Mouse (Mus musculus) cerebellum, adult 9-11 months (tissue): Measurements from ENCODE around the gene Hcn1.
A peak's percentile ranks its signal among the peaks of the same experiment; 100 is the strongest.

Experiments
- DNase-seq: peaks from one replicate; pipeline ENCODE4 v3.0.0; 2022

The Hcn1 gene

DNA sequence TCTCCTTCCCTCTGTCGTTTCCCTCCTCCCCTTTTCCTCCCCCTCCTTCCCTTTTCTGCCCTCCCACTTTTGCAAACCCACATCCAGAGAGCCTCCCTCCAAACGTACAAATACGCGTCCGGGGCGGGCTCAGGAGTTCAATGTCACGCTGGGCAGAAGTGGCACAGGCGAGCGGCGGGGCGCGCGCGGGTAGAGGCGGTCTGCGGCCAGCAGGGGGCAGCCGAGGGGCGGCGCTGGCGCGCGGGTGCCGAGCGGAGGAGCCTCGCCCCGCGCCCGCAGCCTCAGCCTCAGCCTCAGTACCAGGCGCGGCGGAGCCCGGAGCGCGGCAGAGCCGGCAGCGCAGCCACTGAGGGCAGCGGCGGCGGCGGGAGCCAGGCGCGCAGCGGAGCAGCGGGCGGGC lies at the start of gene Hcn1:
Gene Hcn1 (plus strand): TSS at position 140 of the 400 bp plus-strand sequence.
- peak; percentile 90 for DNase-seq

DNA sequence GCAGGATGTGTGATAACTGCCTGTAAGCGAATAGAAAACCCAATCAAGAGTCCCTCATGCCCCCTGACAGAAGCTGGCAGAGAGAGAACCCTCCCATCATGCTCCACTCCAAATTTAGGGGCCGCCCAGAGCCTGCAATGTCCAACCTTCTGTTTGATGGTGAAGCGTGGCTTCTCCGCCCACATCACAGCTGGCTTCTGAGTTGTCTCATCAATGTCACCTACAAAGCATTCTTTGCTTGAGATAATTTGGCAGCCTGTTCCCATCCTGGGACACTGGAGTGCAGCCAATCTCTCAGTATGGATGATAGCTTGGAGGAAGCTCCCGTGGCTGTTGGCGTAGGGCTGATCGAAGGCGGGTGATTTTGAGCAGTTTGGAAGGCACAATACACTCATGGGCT lies 34.9 kb upstream of the Hcn1 start:
- DNase-seq: peak; percentile 23

DNA sequence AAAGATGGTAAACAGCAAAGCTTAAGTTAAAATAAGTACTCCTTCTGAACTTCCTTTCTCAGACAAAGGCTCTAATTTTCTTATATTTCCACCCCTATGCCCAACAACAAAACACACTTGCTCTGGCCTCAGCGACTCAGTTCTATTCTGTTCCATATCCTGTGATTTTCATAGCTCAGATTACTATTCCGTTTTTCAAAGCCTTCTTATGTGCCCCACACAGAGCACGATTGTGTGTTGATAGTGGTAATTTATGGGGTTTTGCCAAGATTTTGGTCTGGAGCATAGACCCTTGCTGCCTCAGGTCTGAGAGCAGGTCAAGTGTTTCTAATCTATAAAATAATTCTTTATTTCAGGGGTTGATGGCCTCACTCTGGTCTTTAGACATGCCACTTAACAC lies 30.4 kb upstream of the Hcn1 start:
- no peak for DNase-seq

DNA sequence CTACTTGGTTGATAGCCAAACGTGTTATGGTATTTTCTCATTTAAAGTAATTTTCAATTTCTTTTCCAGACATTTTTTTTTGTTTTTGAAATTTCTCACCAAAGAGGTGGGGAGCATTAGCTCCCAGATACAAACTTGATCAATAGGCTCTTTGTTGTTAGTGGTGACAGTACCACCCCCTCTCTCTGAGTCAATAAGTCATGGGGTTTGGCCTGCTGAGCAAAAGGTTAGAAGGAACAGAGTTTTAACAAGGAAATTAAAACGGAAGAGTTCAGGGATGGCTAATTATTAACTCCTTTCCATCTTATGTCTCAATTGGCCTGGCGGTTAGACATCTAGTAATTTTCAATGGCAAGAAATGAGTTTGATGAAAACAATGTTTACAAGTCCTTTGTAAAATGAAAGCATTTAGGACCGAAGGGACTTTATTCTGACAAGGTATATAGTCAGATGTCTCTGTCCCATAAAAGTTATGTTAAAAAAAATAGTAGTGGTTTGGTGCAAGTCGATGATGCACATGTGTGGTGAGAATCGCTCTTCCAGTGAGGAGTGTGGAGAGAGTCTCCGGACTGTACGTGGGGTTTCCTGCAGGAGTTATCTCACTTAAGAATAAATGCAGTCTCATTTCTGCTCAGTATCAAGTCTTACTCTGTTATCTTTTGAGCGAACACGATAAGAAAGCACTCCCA lies 7.5 kb upstream of the Hcn1 start:
- DNase-seq: no peak

DNA sequence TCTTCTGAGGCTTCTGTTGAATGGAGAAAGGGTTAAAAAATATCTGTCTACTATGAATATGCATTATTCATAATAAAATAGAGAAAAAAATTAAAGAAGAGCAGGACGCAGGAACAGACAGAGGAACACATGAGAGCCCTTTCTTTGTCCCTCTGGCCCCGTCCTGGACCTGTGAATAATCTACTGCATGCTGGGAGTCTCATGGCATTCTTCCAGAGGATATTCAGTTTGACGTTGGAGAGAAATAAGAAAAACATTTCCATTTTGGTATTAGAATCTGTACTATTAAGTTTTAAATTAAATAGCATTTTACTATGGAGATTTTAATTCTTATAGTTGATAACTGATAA lies 7.0 kb upstream of the Hcn1 start:
- no peak for DNase-seq

DNA sequence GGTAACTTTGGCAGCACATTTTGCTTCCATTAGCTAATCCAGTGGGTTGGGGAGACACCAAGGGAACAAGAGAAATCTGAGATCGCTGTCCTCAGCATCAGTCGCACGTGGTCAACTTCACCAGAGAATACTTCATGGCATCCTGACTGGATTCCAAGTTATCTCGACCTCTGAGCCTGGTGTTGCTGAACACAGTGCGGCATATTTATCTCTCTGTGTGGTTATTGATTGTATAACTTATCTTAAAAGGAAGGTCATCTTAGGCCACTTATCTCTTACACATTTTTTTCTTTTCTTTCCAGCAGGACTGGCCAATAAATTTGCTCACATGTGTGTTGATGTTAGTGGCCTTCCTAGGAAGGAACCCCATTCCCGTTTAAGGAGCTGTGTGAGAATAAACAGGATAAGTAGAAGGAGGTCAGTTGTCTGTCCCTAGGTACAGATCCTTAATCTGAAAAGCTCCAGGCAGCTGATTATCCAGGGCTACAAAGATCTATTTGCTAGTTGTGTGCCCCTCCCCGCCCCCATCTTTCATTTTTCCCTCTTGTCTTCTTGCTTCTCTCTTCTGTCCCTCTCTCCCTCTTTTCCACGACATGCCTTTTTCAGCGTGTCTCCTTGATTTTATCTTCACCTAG lies 672 bp upstream of the Hcn1 start:
- no peak for DNase-seq

DNA sequence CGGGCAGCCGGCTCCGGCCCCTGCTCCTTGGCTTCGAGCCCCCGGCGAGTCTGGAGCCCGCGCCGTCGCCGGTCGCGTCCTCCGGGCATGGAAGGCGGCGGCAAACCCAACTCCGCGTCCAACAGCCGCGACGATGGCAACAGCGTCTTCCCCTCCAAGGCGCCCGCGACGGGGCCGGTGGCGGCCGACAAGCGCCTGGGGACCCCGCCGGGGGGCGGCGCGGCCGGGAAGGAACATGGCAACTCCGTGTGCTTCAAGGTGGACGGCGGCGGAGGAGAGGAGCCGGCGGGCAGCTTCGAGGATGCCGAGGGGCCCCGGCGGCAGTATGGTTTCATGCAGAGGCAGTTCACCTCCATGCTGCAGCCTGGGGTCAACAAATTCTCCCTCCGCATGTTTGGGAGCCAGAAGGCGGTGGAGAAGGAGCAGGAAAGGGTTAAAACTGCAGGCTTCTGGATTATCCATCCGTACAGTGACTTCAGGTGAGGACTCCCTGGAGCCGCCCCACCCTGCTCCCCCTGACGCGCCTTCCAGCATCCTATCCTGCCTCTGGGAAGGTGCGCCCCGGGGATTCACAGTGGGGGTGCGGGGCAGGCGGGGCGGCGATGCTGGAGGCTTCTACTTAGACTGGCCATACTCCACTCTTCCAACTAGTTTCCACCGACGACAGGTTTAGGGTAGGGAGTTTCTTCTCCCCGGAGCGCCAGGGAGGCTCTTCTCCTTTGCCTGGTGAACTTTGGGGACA lies 668 bp downstream of the Hcn1 start:
- DNase-seq: peak; percentile 64

DNA sequence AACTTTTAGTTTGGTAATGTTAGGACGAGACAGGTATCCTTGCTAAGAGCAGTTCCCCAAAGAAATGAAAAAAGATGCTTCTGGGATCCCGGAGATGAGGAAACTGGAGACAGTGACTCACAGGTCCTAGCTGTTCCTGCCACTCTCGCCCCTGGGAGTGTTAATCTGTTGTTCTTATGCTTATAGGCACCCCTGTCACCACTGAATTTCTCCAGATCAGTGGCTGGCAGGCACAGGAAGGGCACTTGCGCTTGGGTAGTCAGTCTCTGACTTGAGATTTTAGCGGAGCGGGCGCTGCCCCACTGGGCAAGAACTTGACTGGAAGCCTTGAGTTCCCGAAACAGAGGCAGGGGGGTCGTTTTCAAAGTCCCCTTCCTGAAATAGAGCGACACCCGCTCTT lies 1.3 kb downstream of the Hcn1 start:
- DNase-seq: peak; percentile 43

DNA sequence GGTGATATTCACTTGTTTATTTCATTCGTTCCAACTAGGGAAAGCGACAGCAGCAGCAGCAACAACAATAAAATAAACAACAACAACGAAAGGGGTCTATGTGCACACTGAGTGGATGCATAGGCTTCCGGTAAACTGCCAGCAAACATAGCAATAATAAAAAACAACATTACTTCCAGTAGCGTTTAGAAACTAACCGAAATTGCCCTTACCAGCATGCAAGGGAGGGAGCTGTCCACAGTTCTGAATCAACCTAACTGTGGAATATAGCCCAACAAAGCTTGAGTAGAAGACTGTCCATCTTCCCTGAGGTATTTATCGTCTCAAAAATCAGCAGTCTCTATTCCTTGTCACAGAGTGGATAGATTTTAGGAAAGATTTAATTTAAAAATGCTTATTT lies 2.0 kb downstream of the Hcn1 start:
- DNase-seq: no peak

DNA sequence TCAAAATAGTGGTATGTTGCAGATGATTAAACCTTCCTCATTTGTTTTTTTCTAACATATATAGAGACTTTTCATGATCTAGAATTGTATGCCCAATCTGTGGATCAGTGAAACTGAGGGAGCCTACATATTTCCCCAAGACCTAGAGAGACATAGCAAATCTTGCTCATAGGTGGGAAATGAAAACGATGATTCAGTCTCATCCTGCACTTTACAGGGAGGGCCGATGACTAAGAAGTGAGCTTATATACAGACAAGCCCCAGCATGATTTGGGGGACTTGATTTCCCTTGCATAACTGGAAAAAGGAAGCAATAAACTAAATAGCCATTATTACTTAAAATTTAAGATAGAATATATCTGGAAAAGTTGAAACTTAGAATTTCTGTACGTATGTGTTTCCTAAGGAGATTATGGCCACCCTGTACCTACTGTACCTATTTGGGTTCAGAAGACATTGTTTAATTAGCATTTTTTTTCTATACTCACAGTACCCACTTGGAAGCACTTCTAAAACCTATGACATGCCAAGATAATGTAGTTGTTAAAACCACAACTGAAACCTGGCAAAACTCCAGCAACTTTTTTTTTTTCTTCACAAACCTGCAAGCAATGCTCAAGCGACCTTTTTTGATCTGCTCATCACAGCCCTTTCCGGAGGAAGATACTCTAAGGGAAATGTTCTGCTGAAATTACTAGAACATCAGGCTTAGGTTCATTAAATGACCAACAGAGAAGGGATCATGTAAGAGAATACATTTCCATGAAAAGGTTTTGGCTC lies 3.0 kb downstream of the Hcn1 start:
- DNase-seq: no peak

DNA sequence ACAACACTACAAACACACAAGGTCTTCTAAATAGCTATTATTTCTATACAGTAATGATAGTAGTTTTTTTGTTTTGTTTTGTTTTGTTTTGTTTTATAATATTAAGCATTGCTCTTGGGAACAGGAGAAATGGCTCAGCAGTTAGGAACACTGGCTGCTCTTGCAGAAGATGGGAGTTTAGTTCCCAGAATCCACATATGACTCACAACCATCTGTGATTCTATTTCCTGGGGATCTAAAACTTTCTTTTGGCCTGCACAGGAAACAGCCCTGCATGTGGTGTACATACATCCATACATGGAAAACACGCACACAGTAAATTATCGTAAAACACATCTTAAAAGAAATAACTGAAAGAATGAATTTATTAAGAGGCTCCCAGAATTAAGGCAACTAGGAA lies 9.8 kb downstream of the Hcn1 start:
- DNase-seq: no peak

DNA sequence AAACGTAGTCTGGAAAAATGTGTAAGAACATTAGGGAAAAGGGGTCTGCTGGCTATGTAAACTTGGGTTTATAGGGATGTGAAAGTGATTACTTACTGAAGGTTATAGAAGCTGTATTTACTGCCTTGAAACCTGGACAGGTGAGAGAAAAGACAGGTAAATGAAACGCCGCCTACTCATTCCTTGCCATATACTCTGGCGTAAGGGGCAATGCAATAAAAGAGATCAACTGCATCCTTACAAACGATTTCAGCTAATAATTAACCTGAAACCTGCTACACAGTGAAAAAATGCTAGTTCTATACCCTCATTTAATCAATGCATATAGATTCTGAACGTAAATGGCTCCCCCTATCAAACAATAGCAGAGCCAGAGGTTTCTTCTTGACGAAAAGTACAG lies 17.4 kb downstream of the Hcn1 start:
- DNase-seq: no peak

DNA sequence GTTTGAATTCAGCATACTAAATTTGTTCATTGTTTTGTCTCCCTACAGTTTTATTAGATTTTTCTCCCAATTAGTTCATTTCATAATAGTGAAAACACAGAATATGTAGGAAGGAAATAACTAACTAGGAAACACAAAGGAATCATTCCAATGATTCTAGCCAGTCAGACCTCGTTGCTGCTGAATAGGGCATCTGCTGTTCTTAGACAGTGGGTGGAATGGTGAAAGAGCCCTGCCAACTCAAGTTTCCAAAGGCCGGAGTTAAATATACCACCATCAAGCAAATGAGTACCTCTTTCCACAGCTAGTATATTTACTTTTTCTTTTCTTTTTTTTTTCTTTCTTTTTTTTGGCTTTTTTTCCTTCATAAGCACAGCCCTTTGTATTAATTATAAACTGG lies 55.4 kb downstream of the Hcn1 start:
- DNase-seq: no peak

DNA sequence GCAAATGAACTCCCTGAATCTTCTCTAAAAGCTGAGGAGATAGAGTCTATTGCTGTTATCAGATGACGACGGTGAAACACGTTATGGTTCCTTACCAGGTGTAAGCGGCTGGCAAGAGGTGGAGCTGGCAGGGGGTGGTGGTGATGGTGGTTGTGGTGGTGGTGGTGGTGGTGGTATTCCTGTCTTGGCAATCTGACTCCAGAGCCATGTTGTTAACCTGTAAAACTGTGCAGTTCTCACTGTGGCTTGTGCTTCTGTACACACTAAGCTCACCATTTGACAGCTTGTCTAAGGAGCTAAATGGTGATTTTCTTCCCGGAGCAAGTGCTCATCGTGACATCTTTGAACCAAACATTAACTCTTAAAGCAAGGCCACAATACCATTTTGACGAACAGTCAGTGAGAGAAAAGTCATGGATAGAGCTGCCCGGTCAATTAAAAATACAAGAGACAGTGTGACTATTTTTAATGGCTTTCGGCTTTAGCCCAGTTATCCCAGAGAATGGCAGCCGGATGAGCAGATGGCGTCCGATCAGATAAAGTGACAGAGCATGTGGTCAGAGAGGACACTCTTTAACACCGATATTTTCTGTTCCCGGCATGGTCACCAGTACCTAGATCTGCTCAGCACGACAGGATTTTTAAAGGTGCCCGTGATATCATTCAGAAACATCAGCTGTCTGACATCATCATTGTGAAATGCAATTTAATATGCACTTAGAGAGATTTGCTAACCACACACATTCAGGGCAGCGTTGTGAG lies 56.5 kb downstream of the Hcn1 start:
- DNase-seq: peak; percentile 88

DNA sequence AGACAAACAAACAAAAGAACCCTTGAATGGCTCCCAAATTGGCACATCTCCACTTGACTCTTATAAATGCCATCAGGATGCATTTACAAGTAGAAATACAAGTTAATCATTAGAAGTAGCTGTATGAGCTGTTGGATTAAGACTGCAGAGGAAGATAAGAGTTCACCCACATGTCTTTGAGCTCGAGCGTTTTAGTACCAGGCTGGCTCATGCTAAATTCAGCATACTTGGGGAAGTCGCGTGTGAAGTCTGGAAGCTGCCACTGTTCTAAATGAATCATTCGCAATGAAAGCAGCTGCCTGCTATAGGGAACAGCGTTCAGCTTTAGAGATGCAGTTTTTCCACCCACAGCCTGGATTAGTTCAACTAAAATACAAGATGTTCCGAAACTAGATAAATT lies 57.4 kb downstream of the Hcn1 start:
- peak; percentile 14 for DNase-seq

DNA sequence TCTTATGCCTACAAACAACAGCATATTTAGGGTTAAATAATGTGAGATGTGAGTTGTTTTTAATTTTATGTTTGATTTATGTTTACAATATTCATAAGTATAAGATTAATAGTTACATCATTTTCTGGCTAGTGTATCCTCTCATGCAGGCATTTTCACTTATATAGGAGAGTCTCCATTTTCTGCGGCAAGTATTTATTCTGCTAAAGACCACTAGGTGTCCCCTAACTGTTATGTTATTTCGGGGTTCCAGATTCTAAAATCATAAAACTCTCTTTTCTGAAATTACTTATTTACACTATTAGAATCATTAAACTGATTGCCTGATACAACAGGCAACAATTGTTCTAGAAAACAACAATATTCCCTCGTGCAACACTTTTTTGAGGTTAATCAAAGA lies 60.5 kb downstream of the Hcn1 start:
- DNase-seq: no peak

DNA sequence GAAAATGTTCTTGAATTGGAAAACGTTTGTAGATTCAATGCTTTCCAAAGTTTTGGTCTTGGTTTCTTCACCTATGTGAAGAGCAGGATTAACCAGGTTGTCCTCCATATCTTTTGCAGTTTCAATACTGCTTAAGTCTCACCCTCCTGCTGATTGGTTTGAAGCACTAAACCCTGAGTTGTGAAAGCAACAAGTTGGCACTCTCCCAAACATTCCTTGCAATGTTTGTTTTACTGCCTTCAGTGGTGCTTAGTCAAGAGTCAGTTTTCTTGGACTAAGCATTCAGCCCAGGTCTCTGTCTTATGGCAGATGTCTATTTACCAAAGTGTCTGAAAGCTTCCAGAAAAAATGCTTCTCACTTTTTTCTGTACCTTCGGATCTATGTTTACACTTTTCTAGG lies 67.2 kb downstream of the Hcn1 start:
- no peak for DNase-seq

DNA sequence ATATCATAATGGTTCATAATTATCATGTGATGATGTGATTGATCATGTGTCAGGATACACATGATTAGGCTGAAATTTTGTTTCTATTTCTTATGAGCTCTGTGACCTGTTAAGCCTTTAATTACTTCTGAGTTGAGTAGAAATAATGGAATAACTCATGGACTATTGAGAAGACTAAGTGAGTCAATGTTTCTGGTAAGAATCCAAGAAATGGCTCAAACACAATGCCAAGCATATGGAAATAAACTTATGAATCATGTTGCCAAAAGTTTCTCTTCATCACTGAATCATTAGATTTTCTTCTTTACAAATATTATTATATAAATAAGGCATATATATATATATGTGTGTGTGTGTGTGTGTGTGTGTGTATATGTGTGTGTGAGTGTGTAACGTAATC lies 69.7 kb downstream of the Hcn1 start:
- no peak for DNase-seq

DNA sequence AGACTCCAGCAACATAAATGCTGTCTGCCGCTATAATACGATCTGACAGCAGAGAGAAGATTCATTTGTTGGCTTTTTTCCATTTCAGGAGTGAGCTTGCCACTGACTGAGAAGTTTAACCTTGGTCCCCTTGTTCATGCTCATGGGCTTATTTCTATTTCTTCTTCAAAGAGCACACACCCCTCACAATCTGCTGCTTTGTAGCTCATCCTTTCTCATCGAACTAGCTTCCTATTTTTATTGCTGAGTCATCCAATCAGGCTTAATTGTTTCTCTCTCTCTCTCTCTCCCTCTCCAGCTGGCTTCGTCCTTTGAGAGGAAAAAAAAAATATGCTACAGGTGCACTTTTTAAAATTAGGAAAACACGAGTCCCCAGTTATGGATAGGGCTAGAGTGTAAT lies 74.3 kb downstream of the Hcn1 start:
- DNase-seq: no peak

DNA sequence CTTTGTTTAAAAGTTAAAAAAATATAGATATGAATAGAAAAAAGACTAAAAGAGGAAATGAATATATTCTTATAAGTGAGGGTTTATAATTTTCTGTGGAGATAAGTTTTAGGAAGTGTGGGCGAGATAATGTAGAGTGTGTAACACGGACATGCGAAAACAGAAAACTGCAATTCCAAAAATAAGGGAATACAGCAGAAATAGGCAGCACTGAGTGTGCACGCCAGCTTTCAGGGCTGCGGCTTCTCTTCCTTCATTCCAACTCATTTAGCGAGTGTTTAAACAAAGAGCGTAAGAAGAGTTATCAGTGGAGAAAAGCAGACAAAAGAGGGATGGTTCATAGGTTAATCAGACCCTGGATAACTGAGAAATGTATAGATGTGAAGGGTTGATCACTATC lies 85.5 kb downstream of the Hcn1 start:
- DNase-seq: no peak

DNA sequence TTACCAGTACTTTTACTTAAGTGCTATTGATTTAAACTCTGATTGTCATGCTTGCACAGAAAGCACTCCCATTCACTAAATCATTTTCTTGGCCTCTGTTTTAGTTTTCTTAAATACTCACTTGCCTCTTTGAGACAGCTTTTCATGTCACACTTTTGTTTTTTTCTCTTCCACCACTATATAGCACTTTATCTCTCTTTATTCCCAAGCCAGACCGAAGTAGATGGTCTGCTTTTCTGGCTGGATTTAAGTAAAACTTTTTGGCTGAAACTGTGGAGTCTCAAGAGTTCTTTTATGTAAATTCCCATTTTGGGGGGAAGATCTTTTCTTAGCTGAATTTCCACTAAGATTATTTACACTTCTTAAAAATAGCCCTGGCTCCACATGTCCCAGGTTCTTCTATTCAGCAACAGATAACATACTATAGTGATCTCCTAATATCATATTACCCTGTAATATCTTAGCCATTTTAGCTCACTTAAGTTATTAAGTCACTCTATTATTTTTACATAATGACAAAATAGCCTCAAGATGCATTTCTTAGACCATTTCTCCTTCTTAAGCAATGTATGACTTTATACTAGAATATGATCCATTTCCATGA lies 92.7 kb downstream of the Hcn1 start:
- DNase-seq: no peak

DNA sequence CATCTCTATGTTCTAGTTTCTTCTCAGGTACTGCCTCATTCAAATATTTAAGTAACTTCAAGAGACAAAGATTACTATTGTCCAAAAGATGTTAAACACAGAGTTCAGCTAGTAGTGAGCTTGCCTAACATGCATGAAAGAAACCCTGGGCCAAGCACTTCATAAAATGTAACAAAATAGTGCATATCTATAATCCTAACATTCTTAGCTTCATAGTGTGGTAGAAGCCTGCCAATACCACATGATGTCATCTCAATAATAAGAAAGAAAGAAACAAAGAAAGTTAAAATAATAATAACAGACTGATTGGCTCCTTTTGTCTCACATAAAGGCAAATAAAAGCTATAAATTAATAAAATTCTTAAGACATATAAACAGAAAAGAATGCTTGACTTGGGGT lies 103.5 kb downstream of the Hcn1 start:
- no peak for DNase-seq

DNA sequence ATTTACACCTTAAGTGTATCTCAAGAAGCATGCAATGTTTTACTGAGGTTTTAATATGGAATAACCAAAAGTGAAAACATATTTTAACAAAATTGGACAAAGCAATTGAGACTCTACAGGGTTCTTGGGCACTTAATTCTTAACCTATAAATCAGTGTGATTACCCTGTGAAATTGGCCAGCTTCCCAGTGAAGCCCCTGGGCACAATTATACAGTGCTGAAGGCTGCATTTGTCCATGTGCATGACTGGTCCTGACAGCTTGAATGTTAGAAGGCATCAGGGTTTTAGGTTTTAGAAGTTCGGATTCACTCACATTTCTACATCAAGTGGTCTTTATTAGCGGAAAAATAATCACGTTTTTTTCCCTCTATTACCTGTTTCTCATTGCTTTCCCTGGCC lies 103.9 kb downstream of the Hcn1 start:
- no peak for DNase-seq
